Mouse (Mus musculus) cerebral cortex, adult 2 months (tissue): ENCODE results near the gene Calr.

Experiments used
- WGBS: fragments of 180-500 bp; shearing (Covaris S2); methylation state at CpG from one replicate; pipeline ENCODE4 v1.1.7; 2018; 5-methylcytosine and 5-hydroxymethylcytosine counted together

Gene Calr

DNA sequence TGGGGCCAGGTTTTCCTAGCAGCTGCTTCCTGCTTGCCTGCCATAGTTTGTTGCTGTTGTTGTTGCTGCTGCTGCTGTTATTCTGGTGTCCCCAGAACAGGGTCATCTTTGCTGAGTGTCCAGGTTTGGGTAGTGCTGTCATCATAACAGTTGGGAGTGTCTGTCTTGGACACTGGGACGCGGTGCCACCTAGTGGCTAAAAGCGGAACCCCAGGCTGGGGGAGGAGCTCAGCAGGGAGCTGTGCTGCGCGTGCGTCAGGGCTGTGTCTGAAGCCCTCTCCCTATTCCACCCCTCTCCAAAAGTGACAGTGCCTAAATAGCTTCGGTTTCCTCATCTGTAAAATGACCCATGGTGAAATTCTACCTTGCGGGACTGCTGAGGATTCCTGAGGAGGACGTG, 31.2 kb downstream of the Calr start:
- 16% methylated on average over 9 of the region's 9 CpGs for WGBS

DNA sequence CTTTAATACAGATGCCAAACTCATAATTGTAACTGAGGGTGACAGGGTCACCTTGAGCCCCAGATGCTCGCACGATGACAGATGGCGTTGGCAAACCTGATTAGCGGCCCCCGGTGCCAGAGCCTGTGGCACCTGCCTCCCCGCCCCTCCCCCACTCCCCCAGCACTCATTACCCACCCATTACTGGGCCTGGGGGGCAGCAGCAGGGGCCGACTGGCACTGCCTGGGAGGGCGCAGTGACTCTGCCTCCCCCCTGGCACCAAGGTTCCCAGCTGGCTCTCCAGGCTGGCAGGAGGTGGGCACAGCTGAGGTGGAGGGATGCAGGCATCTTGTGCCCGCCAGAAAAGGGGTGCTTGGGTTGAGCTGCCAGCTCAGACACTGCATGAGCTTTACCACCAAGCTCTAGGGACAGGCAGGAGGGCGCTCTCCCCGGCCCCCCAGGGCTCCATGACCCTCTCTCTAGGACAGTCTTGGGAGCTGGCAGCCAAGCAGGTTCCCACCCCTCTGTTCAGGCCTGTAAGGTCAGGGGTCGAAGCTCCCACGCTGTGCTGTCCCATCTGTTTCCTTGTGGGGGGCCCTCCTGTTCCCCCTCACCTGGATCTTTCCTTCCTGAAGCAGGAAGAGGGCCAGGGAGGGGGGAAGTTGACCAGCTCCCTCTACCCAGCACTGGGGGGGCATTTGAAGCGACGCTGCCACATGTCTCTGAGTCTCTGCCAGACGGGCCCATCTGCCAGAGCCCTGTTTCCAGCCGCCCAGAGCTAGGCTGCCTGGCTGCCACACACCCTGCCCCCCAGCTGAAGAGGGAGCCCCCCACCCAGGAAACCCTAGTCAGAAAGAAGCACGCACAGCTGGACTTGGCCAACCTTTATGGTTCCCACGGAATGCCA, 31.9 kb downstream of the Calr start:
- 25% methylated on average over 19 of the region's 19 CpGs for WGBS

DNA sequence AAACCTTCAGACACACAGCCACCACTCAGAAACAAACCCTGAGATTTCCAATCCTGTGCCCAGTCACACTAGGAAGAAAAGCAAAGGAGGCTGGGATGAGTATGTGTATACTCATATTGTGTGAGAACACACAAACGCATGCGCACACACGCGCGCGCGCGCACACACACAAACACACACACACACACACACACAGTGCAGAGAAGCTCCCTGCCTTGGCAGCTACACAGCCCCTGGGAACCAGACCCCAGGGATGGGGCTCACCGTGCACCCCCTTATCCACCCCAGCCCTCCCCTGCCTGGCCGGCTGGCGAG, 32.5 kb downstream of the Calr start:
- WGBS: 57% methylated on average over 11 of the region's 11 CpGs

DNA sequence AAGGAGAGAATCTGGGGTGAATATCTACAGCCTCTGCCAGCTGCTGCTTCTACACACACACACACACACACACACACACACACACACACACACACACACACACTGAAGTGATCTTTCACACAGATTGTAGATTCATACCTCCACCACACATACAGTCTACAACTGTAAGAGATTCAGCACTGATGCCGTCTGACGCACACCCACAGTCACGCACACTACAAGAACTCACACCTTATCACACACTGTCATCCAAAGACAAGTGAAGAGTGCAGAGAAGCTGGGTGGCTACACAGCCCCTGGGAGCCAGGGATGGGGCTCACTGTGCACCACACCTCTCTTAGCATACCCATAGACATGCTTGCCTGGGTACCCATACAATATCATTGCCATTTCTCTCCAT, 32.9 kb downstream of the Calr start:
- WGBS: 49% methylated on average over 3 of the region's 3 CpGs

DNA sequence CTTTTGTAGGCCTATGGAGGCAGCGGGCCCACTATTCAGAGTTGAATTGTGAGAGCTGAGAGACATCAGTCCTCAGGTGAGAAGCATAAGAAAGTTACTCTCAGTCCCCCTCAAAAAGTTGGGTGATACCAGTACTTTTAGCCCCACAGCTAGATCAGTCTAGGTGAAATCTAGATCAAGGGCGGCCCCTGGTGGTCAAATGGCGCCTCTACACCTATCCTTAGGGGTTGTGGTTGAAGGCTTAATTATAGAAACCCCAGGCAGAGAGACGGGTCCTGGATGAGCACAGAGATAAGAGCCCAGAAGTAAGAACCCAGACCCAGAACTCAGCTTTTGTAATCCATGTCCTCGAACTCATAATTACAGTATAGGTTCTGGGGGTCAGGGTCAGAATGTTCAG, 33.7 kb downstream of the Calr start:
- under 1% methylated on average over 5 of the region's 5 CpGs for WGBS

DNA sequence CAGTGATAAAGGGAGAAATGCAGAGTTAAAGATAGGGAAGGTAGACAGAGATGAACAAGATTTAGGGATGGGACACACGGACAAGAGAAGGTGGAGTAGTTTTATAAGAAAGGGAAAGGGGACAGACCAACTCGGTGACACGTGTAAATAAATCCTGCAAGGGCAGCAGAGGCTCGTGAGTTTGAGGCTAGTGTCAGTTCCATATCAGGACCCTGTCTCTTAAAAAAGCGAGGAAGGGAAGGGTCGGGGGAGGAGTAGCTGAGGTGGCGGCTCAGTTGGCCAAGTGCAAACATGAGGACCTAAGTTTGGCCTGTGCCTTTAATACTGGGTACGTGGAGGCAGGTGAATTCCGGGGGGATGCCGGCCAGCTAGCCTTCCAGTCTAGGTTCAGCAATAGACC, 35.4 kb downstream of the Calr start:
- 28% methylated on average over 10 of the region's 10 CpGs for WGBS

DNA sequence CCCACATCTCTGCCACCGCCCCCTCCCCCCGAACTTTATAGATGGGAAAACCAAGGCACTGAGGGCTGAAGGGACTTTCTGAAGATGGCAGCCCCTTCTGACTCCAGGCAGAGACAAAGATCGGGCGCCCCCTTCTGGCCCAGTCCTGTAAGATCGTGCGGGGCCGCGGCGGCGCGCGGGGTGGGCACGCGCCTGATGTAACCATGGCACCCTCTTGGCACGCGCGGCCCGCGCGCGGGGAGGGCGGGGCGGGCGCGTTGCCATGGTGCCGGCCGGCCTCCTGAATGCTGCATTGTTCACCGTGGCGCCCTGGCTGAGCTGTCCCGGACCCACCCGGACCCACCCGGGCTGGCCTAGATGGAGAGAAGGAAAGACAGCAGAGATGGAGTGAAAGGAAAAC, 35.8 kb downstream of the Calr start:
- under 1% methylated on average over 32 of the region's 32 CpGs for WGBS

DNA sequence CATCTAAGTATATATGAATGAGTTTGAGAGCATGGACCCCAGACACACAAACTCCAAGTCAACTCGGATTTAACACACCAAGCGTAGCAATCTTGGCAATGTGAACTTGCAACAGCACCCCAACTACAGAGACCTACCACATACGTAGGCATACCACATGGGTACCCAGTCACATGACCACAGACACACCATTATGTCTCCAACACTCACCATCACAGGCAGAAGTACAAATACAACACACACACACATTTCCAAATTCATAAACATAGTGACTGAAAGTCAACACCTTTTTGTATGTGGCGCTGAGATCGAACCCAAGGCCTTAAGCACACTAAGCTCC, 36.8 kb downstream of the Calr start:
- 69% methylated on average over 5 of the region's 5 CpGs for WGBS

DNA sequence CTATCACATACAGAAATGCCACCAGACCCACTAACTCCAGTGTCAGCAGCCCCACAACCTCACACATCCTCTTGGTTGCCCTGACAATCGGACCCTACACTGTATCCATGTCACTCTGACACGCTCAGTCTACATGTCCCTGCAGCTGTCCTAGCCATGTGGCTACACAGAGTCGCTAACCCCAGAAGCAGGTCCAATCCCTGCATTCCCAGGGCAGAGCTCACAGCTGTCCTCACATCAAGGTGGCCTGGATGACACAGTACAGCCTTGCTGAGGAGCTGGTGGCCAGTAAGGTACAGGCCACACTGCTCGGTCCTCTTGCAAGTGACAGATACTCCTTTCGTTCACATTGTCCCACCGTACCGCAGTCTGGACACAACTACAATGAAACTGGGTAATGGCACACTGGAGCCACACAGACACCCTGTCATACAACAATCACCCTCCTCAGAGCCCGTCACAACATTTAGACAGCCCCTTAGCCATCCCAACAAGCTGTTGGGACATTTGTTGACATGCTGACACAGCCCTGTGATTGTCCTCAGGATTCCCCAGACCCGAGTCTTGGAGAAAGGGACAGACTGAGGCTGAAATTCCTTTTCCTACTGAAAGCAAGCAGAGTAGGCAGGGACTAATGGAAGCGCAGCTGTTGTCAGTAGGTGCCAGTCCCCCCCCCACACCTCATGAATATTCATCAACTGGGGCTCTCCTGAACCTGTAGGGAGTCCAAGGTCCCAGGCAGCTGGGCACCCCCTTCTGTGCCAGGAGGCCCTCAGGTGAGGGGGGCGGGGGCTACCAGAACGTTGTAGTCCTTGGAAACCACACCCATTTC, 37.4 kb downstream of the Calr start:
- WGBS: 65% methylated on average over 12 of the region's 12 CpGs

DNA sequence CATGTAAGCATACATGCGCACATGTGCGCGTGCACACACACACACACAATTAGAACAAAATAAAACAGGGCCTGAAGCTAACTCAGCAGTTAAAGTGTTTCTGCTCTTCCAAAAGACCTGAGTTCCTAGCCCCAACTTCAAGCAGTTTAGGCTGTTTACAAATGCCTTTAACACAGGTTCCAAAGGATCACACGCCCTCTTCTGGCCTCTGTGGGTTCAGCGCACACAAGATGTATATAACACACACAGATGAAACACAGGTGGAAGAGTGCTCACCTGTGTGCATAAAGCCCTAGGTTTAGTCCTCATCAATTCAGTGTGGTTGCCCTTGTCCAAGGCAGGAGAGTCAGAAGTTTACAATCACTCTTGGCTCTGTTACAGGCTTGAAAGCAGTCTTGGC, 40.7 kb downstream of the Calr start:
- 98% methylated on average over 5 of the region's 5 CpGs for WGBS

DNA sequence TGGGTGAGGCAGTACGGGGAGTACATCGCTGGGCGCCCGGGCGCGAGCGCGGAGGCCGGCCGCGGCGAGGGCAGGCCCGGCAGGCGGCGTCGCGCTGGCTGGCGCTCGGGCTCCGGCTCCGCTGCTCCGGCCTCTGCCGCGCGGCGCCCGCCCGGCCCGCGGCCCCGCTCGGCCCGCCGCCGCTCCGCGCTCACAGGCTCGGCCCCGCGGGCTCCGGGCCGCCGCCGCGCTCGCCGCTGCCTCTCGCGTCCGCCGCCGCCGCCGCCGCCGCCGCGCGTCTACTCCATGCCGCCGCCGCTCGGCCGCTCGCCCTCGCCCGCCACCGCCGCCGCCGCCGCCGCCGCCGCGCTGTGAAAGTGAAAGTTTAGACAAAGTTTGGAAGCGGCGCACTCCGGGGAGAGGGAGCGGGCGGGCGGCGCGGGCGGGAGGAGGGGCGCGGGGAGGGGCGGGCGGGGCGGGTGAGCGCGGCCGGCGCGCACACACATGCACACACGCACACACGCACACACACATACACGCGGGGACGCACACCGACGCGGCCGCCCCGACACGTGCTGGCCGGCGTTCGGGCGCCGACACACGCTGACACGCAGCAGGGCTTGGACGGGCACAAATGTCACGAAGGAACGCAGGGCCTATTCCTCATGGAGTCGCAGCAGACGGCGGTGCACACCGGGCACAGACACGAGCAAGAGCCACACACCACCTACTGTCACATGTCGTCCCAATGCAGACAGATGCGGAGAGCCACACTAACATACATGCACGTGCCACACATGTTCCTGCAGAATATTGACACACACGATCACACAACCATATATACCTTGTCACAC, 46.5 kb downstream of the Calr start, which contains the start of gene Nfix:
Gene Nfix (minus strand): TSS at position 346 of the 833 bp plus-strand sequence.
- 10% methylated on average over 109 of the region's 125 CpGs for WGBS

DNA sequence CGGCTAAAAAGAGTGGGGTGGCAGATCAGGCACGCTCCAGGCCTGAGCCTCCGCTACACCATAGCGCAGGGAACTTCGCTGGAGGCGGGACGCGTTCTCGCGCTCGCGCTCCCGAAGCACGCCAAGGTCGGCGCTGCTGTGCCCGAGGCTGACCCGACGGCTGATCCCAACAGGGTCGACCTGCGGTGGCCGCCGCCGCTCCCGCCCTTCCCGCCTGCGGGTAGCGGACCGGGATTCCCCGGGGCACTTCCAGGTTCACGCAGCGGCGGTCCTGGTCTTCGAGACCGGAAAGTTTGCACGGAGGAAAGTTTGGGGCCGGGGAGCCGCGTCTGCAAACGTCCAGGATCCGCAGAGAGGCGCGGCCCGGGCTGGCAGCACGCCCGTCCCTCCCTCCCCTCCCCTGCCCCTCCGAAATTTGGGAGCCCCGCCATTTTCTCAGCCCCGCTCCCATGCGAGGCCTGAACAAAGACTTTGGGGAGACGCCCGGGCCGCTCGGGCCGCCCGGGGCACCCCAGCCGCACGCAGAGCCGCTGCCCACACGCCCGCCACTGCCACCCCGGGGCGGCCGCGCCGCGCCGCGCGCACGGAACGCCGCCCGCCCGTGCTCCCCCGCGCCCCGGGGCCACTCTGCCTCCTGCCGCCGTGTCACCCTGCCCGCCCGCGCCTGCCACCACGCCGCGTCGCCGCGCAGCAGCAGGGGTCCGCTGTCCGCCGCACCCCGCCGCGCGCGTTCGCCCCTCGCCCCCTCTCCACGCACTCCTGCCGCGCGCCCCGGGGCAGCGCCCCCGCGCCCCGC, 47.4 kb downstream of the Calr start:
- WGBS: 1% methylated on average over 98 of the region's 108 CpGs

DNA sequence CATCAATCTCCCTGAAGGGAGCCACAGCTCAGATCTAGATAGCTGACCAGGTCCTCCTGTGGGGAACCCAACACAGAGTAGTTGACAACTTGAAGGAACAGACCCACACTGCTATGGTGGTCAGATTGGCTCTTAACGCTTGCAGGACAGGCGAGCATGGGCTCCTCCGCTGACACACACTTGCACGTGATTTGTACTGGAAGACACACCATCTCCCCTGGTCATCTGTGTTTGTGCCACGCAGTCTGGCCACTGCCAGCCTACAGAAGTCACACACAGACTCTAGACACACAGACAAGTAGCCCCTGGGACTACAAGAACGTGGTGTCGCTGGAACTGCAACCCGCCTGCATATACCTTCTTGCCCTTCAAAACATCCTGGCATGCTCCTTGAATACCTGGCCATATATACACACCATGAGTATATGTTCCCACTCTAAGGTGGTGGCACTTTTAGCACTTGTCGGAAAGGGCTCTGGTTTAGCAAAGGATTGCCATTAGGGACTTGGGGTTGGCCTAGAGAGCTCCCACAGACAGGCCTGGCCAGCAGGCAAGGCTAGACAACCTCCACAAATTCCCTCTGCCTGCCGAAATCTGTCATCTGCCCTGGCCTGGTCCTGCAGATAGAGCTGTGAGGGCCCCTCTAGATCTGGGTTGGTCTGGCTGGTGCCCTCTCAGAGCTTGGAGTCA, 48.1 kb downstream of the Calr start:
- WGBS: 41% methylated on average over 10 of the region's 10 CpGs

DNA sequence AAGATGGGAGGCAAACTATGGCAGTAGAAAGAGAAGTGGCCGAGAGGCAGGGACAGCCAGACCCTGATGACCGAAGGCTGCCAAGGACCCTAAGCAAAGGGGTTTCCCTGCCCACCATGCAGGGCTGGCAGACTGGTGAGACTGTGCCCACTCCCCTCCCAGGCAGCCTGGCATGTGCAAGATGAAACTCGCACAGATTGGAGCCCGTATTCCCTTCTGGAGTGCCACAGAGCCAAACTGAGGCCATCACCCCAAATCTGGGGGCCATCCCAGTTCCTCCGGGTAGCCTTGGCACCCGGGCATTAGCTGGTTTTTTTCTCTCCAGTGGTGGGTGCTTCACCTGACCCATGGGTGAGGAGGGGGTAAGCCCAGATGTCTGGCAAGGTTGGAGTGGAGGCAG, 48.8 kb downstream of the Calr start:
- 40% methylated on average over 6 of the region's 6 CpGs for WGBS

DNA sequence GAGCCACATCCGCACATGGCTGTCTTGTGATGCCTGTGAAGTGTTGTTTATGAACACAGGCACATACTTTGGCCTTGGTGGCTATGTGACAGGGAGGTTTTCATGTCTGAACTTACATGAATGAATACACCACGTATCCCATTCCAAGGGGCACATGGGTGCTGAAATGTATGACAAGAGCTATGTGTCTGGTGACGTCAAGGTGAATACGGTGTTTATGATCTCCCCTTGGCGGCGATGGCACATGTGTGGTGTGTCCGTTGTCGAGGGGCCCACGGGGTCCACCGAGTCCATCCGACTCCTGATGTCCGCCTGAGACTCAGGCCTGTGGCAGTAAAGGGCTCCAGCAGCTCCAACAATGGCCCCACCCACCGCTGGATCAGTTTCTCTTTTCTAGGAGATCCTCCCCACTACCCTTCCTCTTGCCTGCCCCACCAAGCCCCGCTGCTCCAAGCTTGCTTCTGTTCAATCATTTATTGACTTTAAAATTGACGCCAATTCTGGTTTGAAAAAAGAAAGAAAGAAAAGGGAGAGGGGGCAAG, 49.4 kb downstream of the Calr start:
- 70% methylated on average over 15 of the region's 15 CpGs for WGBS

DNA sequence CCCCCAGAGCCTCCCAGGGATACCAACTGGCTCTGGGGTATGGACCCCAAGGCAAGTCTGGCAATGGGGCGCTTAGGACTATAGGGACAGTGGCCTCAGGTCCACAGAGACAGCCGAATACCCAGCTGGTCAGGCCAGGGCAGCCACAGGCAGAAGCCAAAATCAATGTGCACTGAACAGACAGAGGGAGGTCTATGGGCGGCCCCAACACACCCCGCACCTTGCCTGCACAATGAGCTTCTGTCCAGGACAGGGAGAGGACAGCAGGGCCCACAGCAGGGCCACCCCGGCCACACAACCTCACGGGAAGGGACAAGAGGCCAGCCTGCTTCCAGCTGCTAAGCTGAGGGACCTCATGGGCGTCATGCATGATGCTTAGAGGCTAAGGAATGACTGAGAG, 52.2 kb downstream of the Calr start:
- WGBS: 27% methylated on average over 7 of the region's 7 CpGs

DNA sequence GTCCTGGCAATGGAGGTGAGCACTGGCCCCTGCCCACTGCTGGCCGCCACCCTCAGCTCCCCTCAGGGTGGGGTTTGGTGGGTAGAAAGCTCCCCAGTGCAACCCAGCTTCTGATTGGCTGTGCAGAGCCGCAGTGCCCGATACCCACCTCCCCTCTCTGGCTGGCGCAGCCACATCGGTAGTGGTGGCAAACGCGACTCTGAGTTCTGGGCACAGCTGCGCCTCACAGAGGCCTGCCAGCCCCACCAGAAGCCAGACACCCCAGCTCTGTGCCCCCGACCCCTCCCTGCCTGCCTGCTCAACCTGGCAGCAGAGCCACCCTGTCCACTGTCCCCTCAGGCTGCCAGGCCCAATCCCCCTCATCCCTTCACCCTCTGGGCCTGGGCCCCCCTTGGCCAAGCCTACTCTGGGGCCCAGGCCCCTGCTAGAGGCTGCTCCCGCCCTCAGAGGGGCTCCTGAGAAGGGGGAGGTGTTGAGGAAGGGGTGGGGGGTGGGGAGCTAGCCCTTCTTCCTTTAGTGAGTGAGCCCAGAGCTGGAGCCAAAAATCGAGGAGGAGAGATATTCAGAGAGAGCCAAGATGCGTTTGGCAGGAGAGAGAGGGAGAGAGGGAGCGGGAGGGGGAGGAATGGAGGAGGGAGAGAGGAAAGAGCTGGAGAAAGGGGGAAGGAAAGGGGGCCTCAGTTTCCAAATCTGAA, 52.8 kb downstream of the Calr start:
- 21% methylated on average over 13 of the region's 13 CpGs for WGBS

DNA sequence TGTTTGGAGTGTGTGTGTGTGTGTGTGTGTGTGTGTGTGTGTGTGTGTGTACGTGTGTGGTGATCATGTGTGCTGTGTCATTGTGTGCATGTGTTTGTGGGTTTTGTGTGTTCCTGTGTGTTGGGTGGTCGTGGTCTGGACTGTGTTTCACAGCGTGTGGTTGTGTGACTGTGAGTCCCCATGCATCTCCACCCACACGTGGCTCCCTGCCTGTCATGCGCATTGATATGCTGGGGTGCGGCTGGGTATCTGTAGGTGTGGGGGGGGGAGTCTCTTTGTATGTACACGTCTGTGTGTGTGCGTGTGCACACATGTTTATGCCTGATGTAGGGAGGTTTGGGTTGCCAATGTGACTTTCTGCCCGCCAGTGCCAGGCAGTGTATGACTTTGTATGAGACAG, 53.6 kb downstream of the Calr start:
- 31% methylated on average over 9 of the region's 9 CpGs for WGBS

DNA sequence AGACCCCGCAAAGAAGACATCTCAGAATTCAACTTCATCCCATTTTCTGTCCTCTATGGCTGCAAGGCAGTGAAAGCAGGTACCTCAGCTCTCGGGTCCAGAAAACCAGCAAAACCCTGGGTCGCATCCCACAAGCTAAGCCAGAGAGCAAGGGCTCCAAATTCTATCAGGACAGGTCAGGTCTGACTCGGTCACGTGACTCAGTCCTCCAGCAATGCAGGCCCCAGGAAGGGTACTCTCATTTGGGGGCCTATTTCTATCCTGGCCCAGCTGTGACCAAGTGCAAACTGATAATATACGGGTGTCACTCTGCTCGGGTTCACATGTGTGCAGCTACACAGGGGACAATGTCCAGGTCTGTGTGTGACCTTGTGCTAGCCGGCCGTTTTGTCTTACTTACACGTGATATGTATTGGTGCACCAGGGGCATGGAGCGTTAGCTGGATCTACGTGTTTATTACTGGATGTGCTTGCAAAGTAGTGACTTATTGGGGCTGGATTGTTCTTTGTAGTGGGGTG, 54.2 kb downstream of the Calr start:
- 76% methylated on average over 12 of the region's 12 CpGs for WGBS
